Mouse (Mus musculus) CH12.LX (cell line): Measurements from ENCODE around the gene Macc1. TPM values are rescaled to one million over a fixed set of nuclear protein-coding genes. Genes with fewer than 3 reads are reported as not detected.

Source experiments
- DNase-seq: peaks from one replicate; pipeline ENCODE4 v3.0.0-alpha.2; 2013; ENCODE audit errors: extremely low read depth
- H3K27ac ChIP-seq: 2 replicates; pipeline ENCODE4 v1.5.1; 2012; ENCODE audit warnings: low read depth, mild to moderate bottlenecking, control low read depth, moderate library complexity; ENCODE audit not compliant: insufficient read depth
- H3K27me3 ChIP-seq: replicated peaks from 2 replicates; pipeline ENCODE3; 2012; ENCODE audit warnings: inconsistent platforms
- H3K36me3 ChIP-seq, 2 experiments: replicated peaks in 1 of 2; 2 replicates each; pipeline versions ENCODE3 to v1.6.1; 2012; ENCODE audit warnings: inconsistent platforms in 1 of 2, low read length in 1 of 2, mild to moderate bottlenecking in 1 of 2, mixed read lengths in 1 of 2, moderate library complexity in 1 of 2; ENCODE audit not compliant: control insufficient read depth in 1 of 2, insufficient read depth in 1 of 2
- H3K4me1 ChIP-seq, 2 experiments: 2 replicates each; pipeline ENCODE4 v1.6.1; 2012; ENCODE audit warnings: inconsistent platforms in 1 of 2, moderate library complexity in 1 of 2; ENCODE audit not compliant: insufficient read depth in 2 of 2, control insufficient read depth in 1 of 2
- H3K4me2 ChIP-seq: 2 replicates; pipeline ENCODE4 v1.6.1; 2012; ENCODE audit warnings: low read depth, mild to moderate bottlenecking, control low read depth; ENCODE audit not compliant: poor library complexity, insufficient read depth, severe bottlenecking
- H3K4me3 ChIP-seq, 3 experiments: fragments of 150-350 bp in 1 of 3; sonication (generic) in 1 of 3; replicated peaks in 1 of 3; 2 replicates each; pipeline versions ENCODE3 to v1.5.1; 2011 to 2012; ENCODE audit warnings: low read depth in 2 of 3, low read length in 2 of 3, mild to moderate bottlenecking in 2 of 3, moderate library complexity in 2 of 3, control low read depth in 1 of 3, improper control_type of control experiment in 1 of 3, inconsistent platforms in 1 of 3, mixed read lengths in 1 of 3; ENCODE audit not compliant: poor library complexity in 1 of 3
- H3K79me2 ChIP-seq: replicated peaks from 2 replicates; pipeline ENCODE4 v1.6.1; 2012; ENCODE audit warnings: mild to moderate bottlenecking, moderate library complexity; ENCODE audit not compliant: control insufficient read depth, poor library complexity, insufficient read depth, severe bottlenecking; ENCODE audit errors: extremely low read depth
- H3K9ac ChIP-seq: 2 replicates; pipeline ENCODE4 v1.6.1; 2012; ENCODE audit warnings: low read depth, mild to moderate bottlenecking, control low read depth, moderate library complexity; ENCODE audit not compliant: insufficient read depth
- H3K9me3 ChIP-seq: replicated peaks from 2 replicates; pipeline ENCODE3; 2012; ENCODE audit warnings: low read length, inconsistent platforms, mixed read lengths
- BHLHE40 ChIP-seq: IDR thresholded peaks from 2 replicates; pipeline ENCODE4 v1.6.1; 2011; ENCODE audit warnings: mild to moderate bottlenecking, low read depth, low read length, improper control_type of control experiment
- CHD2 ChIP-seq: IDR thresholded peaks from 2 replicates; pipeline ENCODE4 v1.6.1; 2011; ENCODE audit warnings: low read length, improper control_type of control experiment
- ELF1 ChIP-seq: IDR thresholded peaks from 2 replicates; pipeline ENCODE4 v1.6.1; 2014; ENCODE audit warnings: low read depth, mild to moderate bottlenecking, inconsistent platforms, low read length, improper control_type of control experiment
- EP300 ChIP-seq: IDR thresholded peaks from 2 replicates; pipeline ENCODE4 v1.6.1; 2011; ENCODE audit warnings: low read length, improper control_type of control experiment
- ETS1 ChIP-seq: conservative IDR thresholded peaks from 2 replicates; pipeline ENCODE4 v1.6.1; 2012; ENCODE audit warnings: low read depth, mild to moderate bottlenecking, inconsistent platforms, low read length, improper control_type of control experiment, moderate library complexity
- HCFC1 ChIP-seq: IDR thresholded peaks from 2 replicates; pipeline ENCODE4 v1.6.1; 2012; ENCODE audit warnings: low read depth, mild to moderate bottlenecking, inconsistent platforms, low read length, improper control_type of control experiment
- IRF4 ChIP-seq: IDR thresholded peaks from 2 replicates; pipeline ENCODE4 v1.6.1; 2014; ENCODE audit warnings: low read depth, mild to moderate bottlenecking, inconsistent platforms, low read length, improper control_type of control experiment
- JUN ChIP-seq: IDR thresholded peaks from 2 replicates; pipeline ENCODE4 v1.6.1; 2011; ENCODE audit warnings: low read depth, mild to moderate bottlenecking, low read length, improper control_type of control experiment, moderate library complexity; ENCODE audit not compliant: insufficient read depth
- JUND ChIP-seq: conservative IDR thresholded peaks from 2 replicates; pipeline ENCODE4 v1.6.1; 2011; ENCODE audit warnings: low read depth, low read length, improper control_type of control experiment
- KAT2A ChIP-seq: IDR thresholded peaks from 2 replicates; pipeline ENCODE4 v1.6.1; 2012; ENCODE audit warnings: low read length, improper control_type of control experiment, inconsistent platforms; ENCODE audit not compliant: insufficient replicate concordance
- MAFK ChIP-seq: IDR thresholded peaks from 2 replicates; pipeline ENCODE4 v1.6.1; 2011; ENCODE audit warnings: low read length, improper control_type of control experiment; ENCODE audit not compliant: insufficient replicate concordance
- MAX ChIP-seq: IDR thresholded peaks from 2 replicates; pipeline ENCODE4 v1.6.1; 2011; ENCODE audit warnings: low read length, improper control_type of control experiment
- MAZ ChIP-seq: IDR thresholded peaks from 2 replicates; pipeline ENCODE4 v1.6.1; 2012; ENCODE audit warnings: low read depth, mild to moderate bottlenecking, inconsistent platforms, low read length, improper control_type of control experiment, moderate library complexity
- MEF2A ChIP-seq: IDR thresholded peaks from 2 replicates; pipeline ENCODE4 v1.6.1; 2014; ENCODE audit warnings: low read depth, mild to moderate bottlenecking, inconsistent platforms, low read length, improper control_type of control experiment, borderline replicate concordance
- MXI1 ChIP-seq: IDR thresholded peaks from 2 replicates; pipeline ENCODE4 v1.6.1; 2011; ENCODE audit warnings: mild to moderate bottlenecking, low read depth, low read length, improper control_type of control experiment
- NRF1 ChIP-seq: IDR thresholded peaks from 2 replicates; pipeline ENCODE4 v1.6.1; 2014; ENCODE audit warnings: low read depth, mild to moderate bottlenecking, inconsistent platforms, low read length, improper control_type of control experiment, moderate library complexity
- PAX5 ChIP-seq: IDR thresholded peaks from 2 replicates; pipeline ENCODE4 v1.6.1; 2012; ENCODE audit warnings: low read length, inconsistent platforms, mixed read lengths
- POLR2A ChIP-seq: IDR thresholded peaks from 2 replicates; pipeline ENCODE4 v1.6.1; 2011; ENCODE audit warnings: low read depth, mild to moderate bottlenecking, improper control_type of control experiment, low read length
- POLR2AphosphoS2 ChIP-seq: IDR thresholded peaks from 2 replicates; pipeline ENCODE4 v1.6.1; 2011; ENCODE audit warnings: low read depth, low read length, improper control_type of control experiment
- RAD21 ChIP-seq: IDR thresholded peaks from 2 replicates; pipeline ENCODE4 v1.6.1; 2011; ENCODE audit warnings: low read depth, mild to moderate bottlenecking, low read length, improper control_type of control experiment, moderate library complexity
- SIN3A ChIP-seq: IDR thresholded peaks from 2 replicates; pipeline ENCODE4 v1.6.1; 2012; ENCODE audit warnings: low read length, improper control_type of control experiment, inconsistent platforms
- SMC3 ChIP-seq: IDR thresholded peaks from 2 replicates; pipeline ENCODE4 v1.6.1; 2011; ENCODE audit warnings: low read depth, low read length, improper control_type of control experiment
- UBTF ChIP-seq: IDR thresholded peaks from 2 replicates; pipeline ENCODE4 v1.6.1; 2012; ENCODE audit warnings: low read depth, mild to moderate bottlenecking, inconsistent platforms, low read length, improper control_type of control experiment, moderate library complexity
- USF2 ChIP-seq: conservative IDR thresholded peaks from 2 replicates; pipeline ENCODE4 v1.6.1; 2011; ENCODE audit warnings: low read depth, low read length, improper control_type of control experiment
- ZC3H11A ChIP-seq: IDR thresholded peaks from 2 replicates; pipeline ENCODE4 v1.6.1; 2012; ENCODE audit warnings: low read depth, mild to moderate bottlenecking, inconsistent platforms, low read length, improper control_type of control experiment
- ZKSCAN1 ChIP-seq: IDR thresholded peaks from 2 replicates; pipeline ENCODE4 v1.6.1; 2012; ENCODE audit warnings: low read depth, inconsistent platforms, low read length, improper control_type of control experiment, borderline replicate concordance
- ZNF384 ChIP-seq: IDR thresholded peaks from 2 replicates; pipeline ENCODE4 v1.6.1; 2012; ENCODE audit warnings: low read depth, low read length, improper control_type of control experiment, inconsistent platforms
- dilution Hi-C: fragments of 300-500 bp; cut with MboI; formaldehyde crosslinking; loops from 2 replicates; pipeline ENCODE4 v1.14.3; 2020; ENCODE audit warnings: low sequenced_read_pairs; ENCODE audit not compliant: extremely low pct_unique_long_range_greater_than_20kb, extremely low pct_ligation_motif_present
- in situ Hi-C: fragments of 300-500 bp; cut with MboI; formaldehyde crosslinking; loops from 3 replicates; pipeline ENCODE4 v1.14.3; 2019; ENCODE audit warnings: low sequenced_read_pairs, low pct_ligation_motif_present, low pct_unique_long_range_greater_than_20kb, mixed read lengths
- polyA plus RNA-seq: library from polyadenylated mRNA; unstranded; fragments of >175 nt; gene quantifications from 2 replicates; pipeline ENCODE4 v1.2.1, GENCODE M21; 2012; ENCODE audit warnings: low read depth; ENCODE audit not compliant: insufficient read length
- total RNA-seq, 2 experiments: library from RNA; depleted of rRNA; stranded (reverse); fragments of 300-350 nt in 1 of 2; fragments of >200 nt in 1 of 2; gene quantifications; 2 replicates each; pipeline ENCODE4 v1.2.3; 2012 to 2014

The Macc1 gene
- total and polyA plus RNA-seq, 3 experiments: 0.04 to 0.19 (median 0.13) TPM

DNA sequence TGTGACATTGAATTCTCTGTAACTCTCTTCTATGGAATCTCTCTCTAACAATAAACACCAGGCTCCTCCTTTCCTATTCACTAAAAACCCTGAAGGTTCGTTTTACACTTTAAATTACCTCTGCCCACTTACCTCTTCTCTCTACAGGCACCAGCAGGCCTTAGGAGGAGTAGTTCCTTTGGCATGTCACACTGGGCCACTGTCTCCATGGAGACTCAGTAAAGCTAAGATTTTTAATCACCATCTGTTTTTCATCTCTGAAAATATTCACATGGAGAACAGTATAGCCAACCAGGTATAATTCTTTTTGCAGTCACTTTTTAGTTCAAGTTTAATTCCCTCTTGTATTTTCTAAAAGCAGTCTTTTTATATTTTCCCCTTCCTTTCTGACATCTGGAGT, 140.0 kb downstream of the Macc1 start:
- Histone ChIP-seq H3K27ac (no peak overlapping the region), H3K79me2 (no peaks in the 10 kb centered on the region), H3K4me3 (no peak overlapping the region), H3K4me2 (no peak overlapping the region), H3K9ac (no peak overlapping the region)
- in situ Hi-C loops: no loop called here
- TF ChIP-seq MAZ (no peak), MAX (no peak), RAD21 (no peak), JUN (no peak), JUND (no peak), POLR2AphosphoS2 (no peak), ZNF384 (no peak), CHD2 (no peak), IRF4 (no peak), UBTF (no peak), MEF2A (no peak), SMC3 (no peak), USF2 (no peak), PAX5 (no peak), ZKSCAN1 (no peak), SIN3A (no peak), HCFC1 (no peak), POLR2A (no peak), ETS1 (no peak)
- TF ChIP-seq, all 38 proteins: peak for 0
- Histone ChIP-seq H3K36me3 (no peaks in the 10 kb centered on the region), H3K9me3 (no peaks in the 10 kb centered on the region), H3K4me1 (no peaks in the 10 kb centered on the region), H3K27me3 (no peaks in the 10 kb centered on the region)
- dilution Hi-C loops: no loop called here
- DNase-seq: no peak

DNA sequence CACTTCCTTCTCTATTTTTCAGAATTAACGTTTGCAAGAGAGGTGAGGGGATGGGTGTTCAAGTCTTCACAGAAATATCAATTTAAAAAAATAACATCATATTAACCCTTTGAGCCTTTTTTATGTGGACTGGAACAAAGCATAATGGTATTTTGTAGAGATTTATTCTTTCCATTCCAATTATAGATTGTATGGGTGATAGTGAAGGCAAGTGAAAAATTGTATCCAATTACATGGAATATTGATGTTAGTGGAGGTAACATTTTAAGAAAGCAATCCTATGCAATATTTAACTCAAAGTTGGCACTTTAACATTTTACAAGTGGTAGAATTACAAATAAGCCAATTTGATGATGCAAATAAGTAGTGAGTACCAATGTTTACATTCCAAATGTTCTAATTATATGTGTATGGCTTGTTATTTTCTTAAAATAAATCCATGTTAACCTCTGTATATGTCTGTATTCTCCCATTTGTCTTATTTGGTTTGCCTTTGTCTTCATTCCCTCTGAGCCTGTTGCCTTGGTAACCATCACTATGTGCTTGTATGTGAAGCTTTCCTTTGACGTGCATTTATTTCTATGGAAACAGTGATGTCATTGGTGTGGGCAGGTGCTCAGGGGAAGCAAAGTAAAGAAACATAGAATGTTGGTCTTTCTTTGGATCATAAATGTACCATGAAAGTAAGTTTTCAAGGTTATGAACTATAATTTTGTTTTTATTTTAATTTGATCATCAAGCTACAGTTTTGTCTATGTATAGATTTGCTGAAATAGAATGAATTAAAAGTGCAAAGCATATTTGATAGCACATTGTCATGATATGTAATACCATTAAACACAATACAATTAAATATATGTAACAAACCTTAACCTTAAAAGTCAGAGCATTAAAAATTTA, 150.2 kb downstream of the Macc1 start:
- Histone ChIP-seq H3K4me1 (no peaks in the 10 kb centered on the region), H3K4me2 (no peak overlapping the region), H3K9ac (no peak overlapping the region), H3K79me2 (no peaks in the 10 kb centered on the region), H3K9me3 (no peaks in the 10 kb centered on the region), H3K27me3 (no peaks in the 10 kb centered on the region), H3K36me3 (no peaks in the 10 kb centered on the region), H3K27ac (no peak overlapping the region), H3K4me3 (no peak overlapping the region)
- dilution Hi-C loops: no loop called here
- in situ Hi-C loops: no loop called here
- TF ChIP-seq RAD21: no peak
- no peak for TF ChIP-seq MXI1
- TF ChIP-seq POLR2AphosphoS2: no peak
- TF ChIP-seq CHD2: no peak
- no peak for TF ChIP-seq JUN
- TF ChIP-seq ZNF384: no peak
- no peak for TF ChIP-seq HCFC1
- TF ChIP-seq ELF1: no peak
- TF ChIP-seq BHLHE40: no peak
- no peak for TF ChIP-seq ZC3H11A
- TF ChIP-seq NRF1: no peak
- no peak for TF ChIP-seq EP300
- TF ChIP-seq POLR2A: no peak
- TF ChIP-seq UBTF: no peak
- no peak for TF ChIP-seq MAFK
- no peak for TF ChIP-seq KAT2A
- DNase-seq: peak; percentile 20
